Mouse (Mus musculus): Measurements from ENCODE around the gene Myt1.
"Not testable (repeated sequence)": the region's sequence is repeated elsewhere in the genome, so short reads cannot be mapped to it uniquely, and the experiment has no call there.

Myt1 gene

GRCm38 (mm10) chr2:181777715-181778114, 14.6 kb downstream of the Myt1 start:
- no peak for DNase-seq (ENCODE audit: low read depth, low spot score)

- no peak for DNase-seq (ENCODE audit: low read depth, low spot score)
These were observed 18.3 kb downstream of the Myt1 start for GRCm38 (mm10) chr2:181781421-181781820.

- no peak for DNase-seq (ENCODE audit: low read depth, low spot score)
These were observed 24.7 kb downstream of the Myt1 start for GRCm38 (mm10) chr2:181787852-181788251.

- DNase-seq (ENCODE audit: low read depth, low spot score), result no peak
These were observed 26.3 kb downstream of the Myt1 start for GRCm38 (mm10) chr2:181789396-181789795.

- DNase-seq (ENCODE audit: low read depth, low spot score), result not testable (repeated sequence)
These were observed 30.1 kb downstream of the Myt1 start for GRCm38 (mm10) chr2:181793186-181793585.

GRCm38 (mm10) chr2:181795641-181796130, 32.6 kb downstream of the Myt1 start:
- no peak for DNase-seq (ENCODE audit: low read depth, low spot score)

- no peak for DNase-seq (ENCODE audit: low read depth, low spot score)
These were observed 34.5 kb downstream of the Myt1 start for GRCm38 (mm10) chr2:181797672-181798071.

GRCm38 (mm10) chr2:181829032-181829650, 66.0 kb downstream of the Myt1 start:
- DNase-seq (ENCODE audit: low read depth, low spot score), result no peak

GRCm38 (mm10) chr2:181832745-181833144, 69.6 kb downstream of the Myt1 start:
- DNase-seq (ENCODE audit: low read depth, low spot score), result no peak

- peak; percentile 95 for DNase-seq (ENCODE audit: low read depth, low spot score)
These were observed 74.5 kb downstream of the Myt1 start, which contains the start of gene Pcmtd2 for GRCm38 (mm10) chr2:181837372-181838292. Gene Pcmtd2 (plus strand): TSS chr2:181837854.

- peak; percentile 10 for DNase-seq (ENCODE audit: low read depth, low spot score)
These were observed 75.2 kb downstream of the Myt1 start for GRCm38 (mm10) chr2:181838293-181838680.

- DNase-seq (ENCODE audit: low read depth, low spot score), result no peak
These were observed 82.7 kb downstream of the Myt1 start for GRCm38 (mm10) chr2:181845709-181846394.

GRCm38 (mm10) chr2:181863791-181864535, 100.8 kb downstream of the Myt1 start, which contains the start of gene Polr3k:
Gene Polr3k (plus strand): TSS chr2:181864337.
- DNase-seq (ENCODE audit: low read depth, low spot score), result peak; percentile 95

GRCm38 (mm10) chr2:181864536-181864860, 101.4 kb downstream of the Myt1 start:
- DNase-seq (ENCODE audit: low read depth, low spot score), result no peak

- DNase-seq (ENCODE audit: low read depth, low spot score), result peak; percentile 81
These were observed 103.8 kb downstream of the Myt1 start for GRCm38 (mm10) chr2:181866931-181867330.

- no peak for DNase-seq (ENCODE audit: low read depth, low spot score)
These were observed 107.9 kb downstream of the Myt1 start for GRCm38 (mm10) chr2:181871039-181871438.
